Comparison of ENCODE assay signal across 8 mouse cellular contexts in the genomic region with DNA sequence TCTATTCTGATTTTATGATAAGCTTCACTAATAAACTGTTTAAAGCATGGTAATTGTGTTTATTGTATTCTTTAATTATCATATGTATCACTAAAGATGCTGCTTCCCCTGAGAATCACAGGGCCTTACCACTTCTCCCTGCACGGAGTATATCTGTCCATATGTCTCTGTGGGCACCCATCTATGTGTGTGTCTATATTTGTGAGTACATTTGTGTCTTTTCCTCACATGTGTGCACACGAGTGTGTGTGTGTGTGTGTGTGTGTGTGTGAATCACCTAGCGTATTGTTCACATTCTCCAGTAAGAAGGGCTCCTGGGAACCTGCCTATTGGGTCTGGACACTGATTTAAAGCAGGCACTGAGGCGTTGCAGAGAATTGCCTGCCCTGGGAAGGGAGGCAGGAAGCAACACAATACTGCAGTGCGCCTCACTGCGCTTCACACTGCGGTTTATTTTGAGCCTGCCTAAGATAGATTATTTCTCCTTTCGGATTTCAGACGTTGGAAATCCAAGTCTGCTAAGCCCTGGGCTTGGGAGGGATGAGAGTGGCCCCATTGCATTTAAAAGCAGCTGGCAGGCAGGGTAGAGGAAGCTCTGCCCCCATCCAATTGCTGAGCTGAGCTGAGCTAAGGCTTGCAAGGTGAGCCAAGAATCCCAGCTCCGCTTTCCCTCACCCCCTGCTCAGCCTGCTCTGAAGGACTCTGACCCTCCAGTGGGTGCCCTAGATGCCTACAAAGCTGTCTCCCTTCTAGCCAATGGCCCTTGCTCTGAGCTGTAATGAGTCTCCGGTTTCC. TPM values are rescaled to one million over a fixed set of nuclear protein-coding genes. Genes with fewer than 3 reads are reported as not detected.
DNase-seq lines count a peak whose midpoint lies in the region; ATAC-seq and TF ChIP-seq lines count a peak whose summit lies in the region.

No protein-coding gene starts in this region.

- 16% methylated on average over 11 of the region's 11 CpGs for WGBS in kidney, adult 2 months

- intact Hi-C loops in left cerebral cortex, postnatal 4 days (cut with DNase I): loop anchor here (5.0 kb wide), 1 partner anchor 67 kb away; no protein-coding TSS in a partner anchor
- intact Hi-C loops in left cerebral cortex, postnatal 36 days (cut with DNase I): loop anchor here (1.0 kb wide), 1 partner anchor 69 kb away; no protein-coding TSS in a partner anchor

- no peaks in the 10 kb centered on the region for H3K27me3 ChIP-seq in kidney, adult 2 months (replicated peaks; ENCODE audit: control insufficient read depth, insufficient read depth, low read length)

- H3K4me1 ChIP-seq in kidney, adult 2 months (ENCODE audit: control insufficient read depth, insufficient read depth, low read length): no peaks in the 10 kb centered on the region

- no peaks in the 10 kb centered on the region for H3K36me3 ChIP-seq in kidney, adult 2 months (ENCODE audit: control insufficient read depth, insufficient read depth, low read length)

- TF ChIP-seq POLR2A in kidney, adult 2 months (IDR thresholded peaks at IDR 0.05; ENCODE audit: low read depth, low read length): no peak

- DNase-seq in left cerebral cortex, adult 11 months (ENCODE audit: low spot score): peak; percentile 79
- DNase-seq in left cerebral cortex, postnatal 4 days: no peak
- peak; percentile 38 for DNase-seq in kidney, adult 2 months
- DNase-seq in left cerebral cortex, postnatal 36 days (ENCODE audit: low spot score in 2 of 2): peak; percentile 81
- DNase-seq in right cerebral cortex, postnatal 4 days: peak; percentile 39
- DNase-seq in natural killer cell, adult 2 months (ENCODE audit: low spot score in 2 of 2): no peak
- no peak for DNase-seq in B cell, adult 2 months

- H3K27ac ChIP-seq in kidney, adult 2 months (ENCODE audit: insufficient read depth, low read depth, low read length): no peak overlapping the region

- ATAC-seq in CD4-positive, CD25-positive, alpha-beta regulatory T cell, adult 4 months: no peak

- no peak overlapping the region for H3K4me3 ChIP-seq in kidney, adult 2 months (ENCODE audit: insufficient read depth, low read depth, low read length)

- TF ChIP-seq CTCF in kidney, adult 2 months (conservative IDR thresholded peaks at IDR 0.05; ENCODE audit: insufficient read depth, insufficient read length, low read depth, low read length): no peak

RNA-seq across cellular contexts. Expression of a gene that starts 48.6 kb away (rescaled TPM):
- total RNA-seq in left cerebral cortex, postnatal 4 days (2021): not detected
- not detected in 2 replicates for polyA plus RNA-seq in kidney, adult 2 months (2012; rRNA removed)
- total RNA-seq in left cerebral cortex, postnatal 36 days (2021): under 1 TPM in 1 of 2 experiments, not detected in 1; 0.17 TPM
- not detected for polyA plus RNA-seq in CD4-positive, CD25-positive, alpha-beta regulatory T cell, adult 4 months (2017; shearing (Covaris generic))

Comparison
In these comparisons a context has a peak if more than half of its experiments do, and no peak if none do; other contexts are left out.
1. DNase-seq: peak in left cerebral cortex, adult 11 months (single experiment), kidney, adult 2 months (single experiment), left cerebral cortex, postnatal 36 days (2 of 2) and right cerebral cortex, postnatal 4 days (single experiment); none in left cerebral cortex, postnatal 4 days (single experiment), natural killer cell, adult 2 months (0 of 2) and B cell, adult 2 months (0 of 2).